Mouse (Mus musculus) adrenal gland, postnatal 14 days (tissue): Measurements from ENCODE around the gene Camsap1. TPM values are rescaled to one million over a fixed set of nuclear protein-coding genes. Genes with fewer than 3 reads are reported as not detected.

Source experiments
- DNase-seq: peaks from one replicate; pipeline ENCODE4 v3.0.0; 2021; ENCODE audit warnings: mixed read lengths
- total RNA-seq: library from RNA; stranded (reverse); gene quantifications from 2 replicates; pipeline ENCODE4 v1.2.3, GENCODE M21; 2021

The Camsap1 gene
- total RNA-seq, 1 experiment from 2014 or later: 25.9 TPM

GRCm38 (mm10) chr2:25882276-25882675 is 100.8 kb downstream of the Camsap1 start:
- no peak for DNase-seq

DNA sequence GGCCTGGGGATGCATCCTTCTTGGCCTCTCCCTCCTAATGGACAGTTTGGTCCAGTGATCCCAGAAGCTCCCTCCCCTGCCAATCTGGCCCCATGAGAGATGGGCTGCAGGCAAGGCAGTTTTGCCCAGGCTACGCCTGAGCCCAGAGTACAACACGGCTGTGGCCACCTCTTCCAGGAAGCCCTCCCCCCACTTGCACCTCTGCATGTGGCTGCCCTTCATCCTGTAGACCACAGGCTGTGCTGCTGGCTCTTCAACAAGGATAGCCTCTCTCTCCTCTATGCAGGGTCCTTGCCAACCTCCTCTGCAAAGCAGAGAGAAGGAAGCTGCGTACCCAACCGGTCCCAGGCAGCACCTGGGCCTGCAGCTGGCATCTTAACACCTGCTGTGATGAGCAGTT is 104.0 kb downstream of the Camsap1 start:
- DNase-seq: no peak

- no peak for DNase-seq
Observed at GRCm38 (mm10) chr2:25878516-25878915, 104.6 kb downstream of the Camsap1 start.

DNA sequence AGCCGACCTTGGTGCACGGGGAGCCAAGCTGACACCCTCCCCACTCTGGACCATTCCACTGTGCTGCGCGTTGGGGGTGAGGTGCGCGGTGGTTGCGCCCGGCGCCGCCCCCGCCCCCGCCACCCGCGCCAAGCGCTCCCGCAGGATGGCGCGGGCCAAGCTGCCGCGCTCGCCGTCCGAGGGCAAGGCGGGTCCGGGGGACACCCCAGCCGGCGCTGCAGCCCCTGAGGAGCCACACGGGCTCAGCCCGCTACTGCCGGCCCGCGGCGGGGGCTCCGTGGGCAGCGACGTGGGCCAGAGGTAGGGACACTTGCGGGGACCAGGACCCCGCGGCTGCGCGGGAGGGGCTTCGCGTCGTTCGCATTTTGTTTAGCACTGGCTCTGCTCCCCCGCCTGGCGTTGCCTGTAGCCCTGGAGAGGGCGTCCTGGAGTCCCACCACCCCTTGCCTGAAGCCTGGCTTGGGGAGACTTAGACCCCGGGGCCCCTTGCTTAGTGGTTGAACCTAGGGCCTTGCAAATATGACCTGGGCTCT is 105.3 kb downstream of the Camsap1 start:
- DNase-seq: peak; percentile 35

DNA sequence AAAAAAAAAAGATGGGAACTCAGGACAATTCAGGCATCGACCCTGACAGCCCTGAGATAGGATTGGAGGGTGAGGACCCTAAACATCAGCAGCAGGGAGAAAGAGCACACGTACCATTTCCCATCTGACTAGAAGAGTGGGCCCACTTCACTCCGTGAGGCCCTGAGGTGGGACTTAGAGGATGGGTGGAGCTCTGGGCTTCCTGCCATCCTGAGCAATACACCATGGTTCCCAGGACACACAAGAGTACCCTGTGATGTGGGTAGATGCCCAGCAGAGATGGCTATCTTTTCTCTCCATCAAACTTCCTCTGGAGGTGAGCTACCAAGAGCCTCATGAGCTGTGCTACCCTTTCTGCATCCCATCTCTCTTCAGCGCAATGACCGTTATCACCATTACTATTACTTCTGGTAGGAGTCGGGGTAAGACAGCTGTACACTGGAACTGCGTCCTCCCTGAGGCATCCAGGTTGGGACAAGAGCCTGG is 105.8 kb downstream of the Camsap1 start:
- no peak for DNase-seq

Other genes starting within 250 kb of the Camsap1 start
- gene Obp2b, start 246.3 kb downstream of the Camsap1 start, total RNA-seq: not detected in 2 replicates
- gene Lcn3, start 217.7 kb downstream of the Camsap1 start, total RNA-seq: not detected in 2 replicates
- not detected in 2 replicates for gene Lcn11, start 206.3 kb downstream of the Camsap1 start, total RNA-seq
- not detected in 2 replicates for gene Gm13539, start 201.0 kb downstream of the Camsap1 start, total RNA-seq
- gene Glt6d1, start 167.4 kb downstream of the Camsap1 start, total RNA-seq: not detected in 2 replicates
- gene Lcn9, start 160.1 kb downstream of the Camsap1 start, total RNA-seq: not detected in 2 replicates
- not detected in 2 replicates for gene Sohlh1, start 136.0 kb downstream of the Camsap1 start, total RNA-seq
- 4.9 and 6.4 TPM in 2 replicates for gene Kcnt1, start 119.5 kb downstream of the Camsap1 start, total RNA-seq
- 53.0 and 58.0 TPM in 2 replicates for gene Ubac1, start 38.5 kb upstream of the Camsap1 start, total RNA-seq
- gene Nacc2, start 139.9 kb upstream of the Camsap1 start, total RNA-seq: 25.9 and 30.5 TPM in 2 replicates
- gene Lhx3, start 225.0 kb upstream of the Camsap1 start, total RNA-seq: 0.30 TPM in 1 of 2 replicates, not detected in the other